Mouse (Mus musculus): Measurements from ENCODE around the gene Sos1. TPM values are rescaled to one million over a fixed set of nuclear protein-coding genes. Genes with fewer than 3 reads are reported as not detected.
"Not testable (repeated sequence)": the region's sequence is repeated elsewhere in the genome, so short reads cannot be mapped to it uniquely, and the experiment has no call there.

Sos1 gene
- polyA plus RNA-seq, 1 experiment from 2014 or later, result 7.2 TPM

- Histone ChIP-seq H3K9ac (replicated peaks) (no peak overlapping the region), H3K36me3 (no peaks in the 10 kb centered on the region), H3K27me3 (no peaks in the 10 kb centered on the region), H3K27ac (no peak overlapping the region), H3K4me3 (replicated peaks) (no peak overlapping the region), H3K4me2 (replicated peaks) (no peak overlapping the region), H3K4me1 (replicated peaks) (no peaks in the 10 kb centered on the region), H3K9me3 (no peaks in the 10 kb centered on the region)
- WGBS, result 67% methylated on average over 5 of the region's 5 CpGs
- no peak for ATAC-seq
These were observed 9.9 kb upstream of the Sos1 start for GRCm38 (mm10) chr17:80490166-80490565.

- WGBS, result 81% methylated on average over 3 of the region's 3 CpGs
- no peak overlapping the region for H3K4me3 ChIP-seq (replicated peaks)
- H3K36me3 ChIP-seq, result no peaks in the 10 kb centered on the region
- no peak overlapping the region for H3K9ac ChIP-seq (replicated peaks)
- no peak for ATAC-seq
- H3K27me3 ChIP-seq, result no peaks in the 10 kb centered on the region
- H3K27ac ChIP-seq, result no peak overlapping the region
- no peak overlapping the region for H3K4me2 ChIP-seq (replicated peaks)
- no peaks in the 10 kb centered on the region for H3K9me3 ChIP-seq
- no peaks in the 10 kb centered on the region for H3K4me1 ChIP-seq (replicated peaks)
These were observed 8.7 kb upstream of the Sos1 start for GRCm38 (mm10) chr17:80488918-80489317.

- 92% methylated on average over 5 of the region's 5 CpGs for WGBS
- H3K9me3 ChIP-seq, result no peaks in the 10 kb centered on the region
- no peaks in the 10 kb centered on the region for H3K36me3 ChIP-seq
- no peak overlapping the region for H3K27ac ChIP-seq
- H3K4me2 ChIP-seq (replicated peaks), result no peak overlapping the region
- no peaks in the 10 kb centered on the region for H3K27me3 ChIP-seq
- no peak overlapping the region for H3K4me3 ChIP-seq (replicated peaks)
- H3K9ac ChIP-seq (replicated peaks), result no peak overlapping the region
- ATAC-seq, result no peak
- H3K4me1 ChIP-seq (replicated peaks), result peaks cover 18% of the 10 kb centered on the region
These were observed 4.9 kb upstream of the Sos1 start for GRCm38 (mm10) chr17:80485160-80485559.

GRCm38 (mm10) chr17:80480855-80481224 is 587 bp upstream of the Sos1 start:
- ATAC-seq, result no peak
- Histone ChIP-seq H3K4me3 (replicated peaks) (peak overlapping the region; percentile 98), H3K9me3 (no peaks in the 10 kb centered on the region), H3K36me3 (peaks cover 7% of the 10 kb centered on the region; the same call in 1 of the 2 replicates), H3K4me1 (replicated peaks) (peaks cover 37% of the 10 kb centered on the region), H3K27me3 (no peaks in the 10 kb centered on the region), H3K9ac (replicated peaks) (peak overlapping the region; percentile 98), H3K27ac (peak overlapping the region; percentile 98), H3K4me2 (replicated peaks) (peak overlapping the region; percentile 68)
- WGBS, result 26% methylated on average over 7 of the region's 7 CpGs

- Histone ChIP-seq H3K27me3 (no peaks in the 10 kb centered on the region), H3K9me3 (no peaks in the 10 kb centered on the region), H3K27ac (peak overlapping the region; percentile 98), H3K9ac (replicated peaks) (peak overlapping the region; percentile 98), H3K4me1 (replicated peaks) (peaks cover 37% of the 10 kb centered on the region), H3K4me2 (replicated peaks) (peak overlapping the region; percentile 68), H3K4me3 (replicated peaks) (peak overlapping the region; percentile 98), H3K36me3 (peaks cover 7% of the 10 kb centered on the region; the same call in 1 of the 2 replicates)
- under 1% methylated on average over 48 of the region's 71 CpGs for WGBS
- peak; percentile 49 for ATAC-seq
These were observed 790 bp downstream of the Sos1 start for GRCm38 (mm10) chr17:80479295-80480030.

GRCm38 (mm10) chr17:80477679-80478078 is 2.6 kb downstream of the Sos1 start:
- H3K9ac ChIP-seq (replicated peaks), result no peak overlapping the region
- WGBS, result 90% methylated on average over 2 of the region's 2 CpGs
- H3K4me3 ChIP-seq (replicated peaks), result 0 out of 2 replicates have a peak overlapping the region, but pooled peaks have one; percentile 98
- H3K4me2 ChIP-seq (replicated peaks), result peak overlapping the region; percentile 68; the same call in 1 of the 2 replicates
- no peak for ATAC-seq
- no peak overlapping the region for H3K27ac ChIP-seq
- H3K4me1 ChIP-seq (replicated peaks), result peaks cover 38% of the 10 kb centered on the region
- H3K9me3 ChIP-seq, result no peaks in the 10 kb centered on the region
- no peaks in the 10 kb centered on the region for H3K27me3 ChIP-seq
- H3K36me3 ChIP-seq, result peaks cover 7% of the 10 kb centered on the region; the same call in 1 of the 2 replicates

- H3K4me2 ChIP-seq (replicated peaks), result no peak overlapping the region
- no peak overlapping the region for H3K4me3 ChIP-seq (replicated peaks)
- ATAC-seq, result no peak
- H3K36me3 ChIP-seq, result peaks cover 7% of the 10 kb centered on the region; the same call in 1 of the 2 replicates
- H3K27me3 ChIP-seq, result no peaks in the 10 kb centered on the region
- H3K27ac ChIP-seq, result no peak overlapping the region
- H3K9me3 ChIP-seq, result no peaks in the 10 kb centered on the region
- H3K4me1 ChIP-seq (replicated peaks), result peaks cover 38% of the 10 kb centered on the region
- no peak overlapping the region for H3K9ac ChIP-seq (replicated peaks)
- WGBS, result 96% methylated on average over 4 of the region's 4 CpGs
These were observed 3.8 kb downstream of the Sos1 start for GRCm38 (mm10) chr17:80476496-80476895.

GRCm38 (mm10) chr17:80471056-80471802 is 9.0 kb downstream of the Sos1 start:
- H3K27ac ChIP-seq, result peak overlapping the region; percentile 59
- 32% methylated on average over 8 of the region's 8 CpGs for WGBS
- no peaks in the 10 kb centered on the region for H3K27me3 ChIP-seq
- H3K9ac ChIP-seq (replicated peaks), result no peak overlapping the region
- no peak overlapping the region; the same call in 1 of the 2 replicates for H3K4me2 ChIP-seq (replicated peaks)
- no peaks in the 10 kb centered on the region for H3K36me3 ChIP-seq
- ATAC-seq, result peak; percentile 78; the same call in 1 of the 2 replicates
- no peak overlapping the region for H3K4me3 ChIP-seq (replicated peaks)
- H3K9me3 ChIP-seq, result no peaks in the 10 kb centered on the region
- peaks cover 22% of the 10 kb centered on the region for H3K4me1 ChIP-seq (replicated peaks)

- not testable (repeated sequence) for H3K27ac ChIP-seq; H3K36me3 ChIP-seq; H3K27me3 ChIP-seq; H3K9me3 ChIP-seq; ATAC-seq; H3K9ac ChIP-seq (replicated peaks); H3K4me3 ChIP-seq (replicated peaks); H3K4me2 ChIP-seq (replicated peaks)
- peaks cover 24% of the 10 kb centered on the region for H3K4me1 ChIP-seq (replicated peaks)
- 52% methylated on average over 3 of the region's 3 CpGs for WGBS
These were observed 11.8 kb downstream of the Sos1 start for GRCm38 (mm10) chr17:80468417-80468894.

- Histone ChIP-seq H3K4me1 (replicated peaks) (peaks cover 17% of the 10 kb centered on the region), H3K27ac (no peak overlapping the region), H3K9ac (replicated peaks) (no peak overlapping the region), H3K4me3 (replicated peaks) (no peak overlapping the region), H3K27me3 (no peaks in the 10 kb centered on the region), H3K36me3 (0 out of 2 replicates have a peak, but pooled peaks cover 2% of the 10 kb centered on the region), H3K9me3 (no peaks in the 10 kb centered on the region), H3K4me2 (replicated peaks) (no peak overlapping the region)
- 59% methylated on average over 5 of the region's 5 CpGs for WGBS
- peak; percentile 61; the same call in 1 of the 2 replicates for ATAC-seq
These were observed 20.0 kb downstream of the Sos1 start for GRCm38 (mm10) chr17:80460258-80460657.

GRCm38 (mm10) chr17:80455648-80456047 is 24.6 kb downstream of the Sos1 start:
- Histone ChIP-seq H3K9me3 (no peaks in the 10 kb centered on the region), H3K4me2 (replicated peaks) (no peak overlapping the region), H3K36me3 (peaks cover 17% of the 10 kb centered on the region), H3K4me3 (replicated peaks) (no peak overlapping the region), H3K27me3 (no peaks in the 10 kb centered on the region), H3K4me1 (replicated peaks) (peaks cover 3% of the 10 kb centered on the region), H3K27ac (no peak overlapping the region), H3K9ac (replicated peaks) (no peak overlapping the region)
- WGBS, result 38% methylated on average over 2 of the region's 2 CpGs
- peak; percentile 45; the same call in 1 of the 2 replicates for ATAC-seq

GRCm38 (mm10) chr17:80450426-80451030 is 29.7 kb downstream of the Sos1 start:
- H3K9ac ChIP-seq (replicated peaks), result no peak overlapping the region
- ATAC-seq, result no peak
- H3K4me1 ChIP-seq (replicated peaks), result no peaks in the 10 kb centered on the region
- H3K36me3 ChIP-seq, result peaks cover 41% of the 10 kb centered on the region
- no peak overlapping the region for H3K4me2 ChIP-seq (replicated peaks)
- H3K4me3 ChIP-seq (replicated peaks), result no peak overlapping the region
- H3K9me3 ChIP-seq, result no peaks in the 10 kb centered on the region
- WGBS, result 38% methylated on average over 3 of the region's 3 CpGs
- H3K27me3 ChIP-seq, result no peaks in the 10 kb centered on the region
- no peak overlapping the region for H3K27ac ChIP-seq

All from midbrain, embryonic 13.5 days (tissue).